Mouse (Mus musculus) intestine, embryonic 15.5 days (tissue): ENCODE measurements at regions not wholly inside any gene's neighbourhood (a gene's known extent, or its start where the extent isn't known, plus 50 kb on each side); places are given as distances from the start of the nearest gene placed in this dataset.
A peak's percentile ranks its signal among the peaks of the same experiment; 100 is the strongest.

Experiments
- ATAC-seq: fragments of 200-750 bp; cut with Nextera tagmentation; 2 replicates; pipeline ENCODE4 v1.8.0; 2017; ENCODE audit warnings: moderate TSS enrichment, moderate library complexity
- H3K27ac ChIP-seq: fragments of 300-500 bp; sonication (generic); 2 replicates; pipeline ENCODE4 v1.5.1; 2015; ENCODE audit warnings: mild to moderate bottlenecking, inconsistent platforms
- H3K27me3 ChIP-seq: fragments of 300-500 bp; sonication (generic); replicated peaks from 2 replicates; pipeline ENCODE4 v1.6.1; 2015; ENCODE audit warnings: inconsistent platforms
- H3K36me3 ChIP-seq: fragments of 300-500 bp; sonication (generic); 2 replicates; pipeline ENCODE4 v1.6.1; 2015; ENCODE audit warnings: inconsistent platforms
- H3K4me1 ChIP-seq: fragments of 300-500 bp; sonication (generic); replicated peaks from 2 replicates; pipeline ENCODE4 v1.6.1; 2015; ENCODE audit warnings: inconsistent platforms
- H3K4me2 ChIP-seq: fragments of 300-500 bp; sonication (generic); replicated peaks from 2 replicates; pipeline ENCODE4 v1.6.1; 2015; ENCODE audit warnings: mild to moderate bottlenecking, inconsistent platforms
- H3K4me3 ChIP-seq: fragments of 300-500 bp; sonication (generic); replicated peaks from 2 replicates; pipeline ENCODE4 v1.5.1; 2015; ENCODE audit warnings: inconsistent platforms
- H3K9ac ChIP-seq: fragments of 300-500 bp; sonication (generic); 2 replicates; pipeline ENCODE4 v1.6.1; 2015; ENCODE audit warnings: inconsistent platforms
- H3K9me3 ChIP-seq: fragments of 300-500 bp; sonication (generic); 2 replicates; pipeline ENCODE4 v1.6.1; 2016; ENCODE audit warnings: inconsistent platforms
- WGBS: fragments of 180-500 bp; shearing (Covaris S2); methylation state at CpG from one replicate; pipeline ENCODE4 v1.1.7; 2015; 5-methylcytosine and 5-hydroxymethylcytosine counted together

DNA sequence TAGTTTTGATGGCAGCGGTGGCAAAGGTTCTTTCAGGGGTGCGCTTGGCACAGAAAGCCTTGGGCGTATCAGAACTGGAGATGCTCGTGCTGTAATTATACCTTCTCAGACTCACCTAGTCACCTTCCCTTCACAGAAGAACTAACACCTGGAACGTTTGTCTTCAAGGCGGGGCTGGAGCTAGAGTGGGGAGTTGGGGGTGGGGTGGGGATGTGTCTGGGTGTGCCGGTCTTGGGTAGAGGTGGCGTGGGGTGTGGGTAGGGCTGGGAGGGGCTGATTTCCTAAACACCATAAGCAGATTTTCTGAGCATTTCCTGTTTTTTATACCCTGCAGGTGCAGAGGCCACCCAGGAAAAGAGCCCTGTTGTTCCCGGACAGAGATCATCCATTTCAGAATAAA lies 274.5 kb upstream of the Auts2 start:
- Histone ChIP-seq H3K4me1 (no peaks in the 10 kb centered on the region), H3K27me3 (no peaks in the 10 kb centered on the region), H3K9ac (no peak overlapping the region), H3K4me2 (no peak overlapping the region), H3K9me3 (no peaks in the 10 kb centered on the region), H3K36me3 (no peaks in the 10 kb centered on the region), H3K27ac (no peak overlapping the region), H3K4me3 (no peak overlapping the region)
- ATAC-seq: no peak
- 73% methylated on average over 9 of the region's 9 CpGs for WGBS

DNA sequence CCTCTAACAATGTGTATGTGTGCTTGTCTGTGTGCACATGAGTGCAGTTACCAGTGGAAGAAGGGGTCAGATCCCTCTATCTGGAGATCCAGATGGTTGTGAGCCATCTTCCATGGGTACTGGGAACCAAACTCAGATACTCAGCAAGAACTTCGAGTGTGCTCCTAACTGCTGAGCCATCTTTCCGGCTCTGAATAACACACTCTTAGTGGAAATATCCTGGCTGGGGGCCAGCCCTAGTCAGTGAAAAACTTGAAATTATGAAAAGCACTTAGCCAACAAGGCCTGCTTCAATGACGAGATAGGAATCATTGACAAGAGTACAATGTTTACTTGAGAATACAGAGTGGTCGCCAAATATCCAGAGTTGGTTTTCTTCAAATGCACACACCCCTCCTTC lies 266.0 kb upstream of the Auts2 start:
- H3K9me3 ChIP-seq: no peaks in the 10 kb centered on the region
- no peaks in the 10 kb centered on the region for H3K4me1 ChIP-seq
- H3K4me3 ChIP-seq: no peak overlapping the region
- ATAC-seq: no peak
- no peak overlapping the region for H3K27ac ChIP-seq
- WGBS: 42% methylated on average over 4 of the region's 4 CpGs
- no peaks in the 10 kb centered on the region for H3K36me3 ChIP-seq
- H3K4me2 ChIP-seq: no peak overlapping the region
- no peaks in the 10 kb centered on the region for H3K27me3 ChIP-seq
- H3K9ac ChIP-seq: no peak overlapping the region

DNA sequence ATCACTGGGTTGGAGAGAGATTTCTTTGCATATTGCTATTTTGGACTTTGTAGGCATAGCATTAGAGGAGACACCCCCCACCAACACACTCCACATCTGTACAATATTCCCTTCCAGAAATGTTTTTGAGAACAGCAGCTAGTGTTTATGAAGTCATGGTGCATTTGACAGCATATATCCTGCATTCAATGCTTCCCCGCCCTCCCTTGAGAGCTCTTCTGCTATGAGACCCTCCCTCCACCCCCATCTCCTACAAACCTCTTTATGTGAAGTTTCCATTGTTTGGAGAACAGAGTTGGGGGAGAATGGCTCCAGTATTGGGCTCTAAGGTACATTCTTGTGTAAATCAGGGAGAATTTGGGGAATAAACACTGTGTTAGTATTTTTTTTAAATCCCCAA lies 252.9 kb upstream of the Auts2 start:
- no peak overlapping the region for H3K27ac ChIP-seq
- WGBS: 84% methylated on average over 1 of the region's 1 CpGs
- H3K4me2 ChIP-seq: no peak overlapping the region
- H3K4me1 ChIP-seq: no peaks in the 10 kb centered on the region
- no peaks in the 10 kb centered on the region for H3K27me3 ChIP-seq
- no peaks in the 10 kb centered on the region for H3K36me3 ChIP-seq
- no peaks in the 10 kb centered on the region for H3K9me3 ChIP-seq
- no peak for ATAC-seq
- no peak overlapping the region for H3K9ac ChIP-seq
- no peak overlapping the region for H3K4me3 ChIP-seq

DNA sequence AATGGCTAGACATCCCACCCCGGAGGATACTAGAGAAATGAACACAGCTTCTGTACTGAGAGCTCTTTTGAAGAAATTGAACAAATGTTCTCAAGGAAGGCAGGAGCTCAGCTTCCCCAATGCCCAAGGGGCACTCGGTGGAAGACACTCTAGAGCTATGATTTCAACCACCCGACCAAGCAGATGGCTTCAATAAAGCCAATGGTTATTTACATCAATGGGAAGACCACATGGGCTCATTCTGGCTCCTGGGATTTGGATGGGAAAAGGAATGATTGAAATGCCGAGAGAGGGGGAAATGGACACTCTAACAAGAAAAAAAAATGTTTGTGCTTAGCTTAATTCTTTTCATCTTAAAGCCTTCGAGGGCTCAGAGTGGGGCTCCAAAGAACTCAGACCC lies 249.3 kb upstream of the Auts2 start:
- 60% methylated on average over 5 of the region's 5 CpGs for WGBS
- no peaks in the 10 kb centered on the region for H3K9me3 ChIP-seq
- H3K27me3 ChIP-seq: no peaks in the 10 kb centered on the region
- no peak overlapping the region for H3K27ac ChIP-seq
- H3K36me3 ChIP-seq: no peaks in the 10 kb centered on the region
- H3K4me2 ChIP-seq: no peak overlapping the region
- no peak for ATAC-seq
- H3K4me3 ChIP-seq: no peak overlapping the region
- H3K9ac ChIP-seq: no peak overlapping the region
- H3K4me1 ChIP-seq: no peaks in the 10 kb centered on the region

DNA sequence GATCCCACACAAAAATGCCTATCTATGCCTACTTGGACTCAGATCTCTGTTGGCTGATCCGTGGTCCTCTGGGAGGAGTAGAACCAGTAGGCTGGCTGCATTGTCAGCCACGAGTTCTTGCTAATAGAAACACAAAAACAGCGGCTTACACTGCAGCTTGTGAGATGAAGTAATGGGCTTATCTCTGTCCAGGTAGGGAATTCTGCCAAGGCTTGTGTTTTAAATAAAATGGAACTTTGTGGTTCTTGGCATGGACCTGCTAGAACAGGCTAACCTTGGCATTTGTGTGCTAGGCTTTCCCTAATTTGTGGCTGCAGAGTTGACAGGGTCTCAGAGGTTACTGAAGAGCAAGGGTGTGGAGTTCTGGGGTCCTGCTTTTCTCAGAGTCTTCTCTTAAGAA lies 242.1 kb upstream of the Auts2 start:
- no peaks in the 10 kb centered on the region for H3K9me3 ChIP-seq
- H3K4me3 ChIP-seq: no peak overlapping the region
- ATAC-seq: no peak
- no peak overlapping the region for H3K4me2 ChIP-seq
- H3K4me1 ChIP-seq: no peaks in the 10 kb centered on the region
- no peak overlapping the region for H3K9ac ChIP-seq
- no peak overlapping the region for H3K27ac ChIP-seq
- no peaks in the 10 kb centered on the region for H3K27me3 ChIP-seq
- WGBS: 59% methylated on average over 3 of the region's 3 CpGs
- no peaks in the 10 kb centered on the region for H3K36me3 ChIP-seq

DNA sequence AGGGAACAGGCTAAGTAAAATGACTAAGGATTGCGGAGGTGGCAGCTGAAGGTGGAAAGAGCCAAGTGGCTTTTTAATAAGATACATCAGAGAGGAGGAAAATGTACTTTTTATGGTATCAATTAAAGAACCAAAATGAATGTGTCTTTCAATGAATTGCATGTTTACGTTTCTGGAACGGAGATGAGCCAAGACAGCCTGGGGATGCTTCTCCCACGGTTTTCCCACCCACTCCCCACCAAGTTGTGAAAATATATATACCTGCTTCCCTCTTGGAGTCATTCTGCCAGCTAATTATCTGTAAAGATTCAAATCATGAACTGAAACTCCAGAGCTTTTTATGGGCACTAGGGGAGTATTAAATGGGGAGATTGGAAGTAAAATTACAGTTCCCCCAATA lies 241.6 kb upstream of the Auts2 start:
- no peak for ATAC-seq
- Histone ChIP-seq H3K27ac (no peak overlapping the region), H3K27me3 (no peaks in the 10 kb centered on the region), H3K4me1 (no peaks in the 10 kb centered on the region), H3K4me2 (no peak overlapping the region), H3K9ac (no peak overlapping the region), H3K4me3 (no peak overlapping the region), H3K9me3 (no peaks in the 10 kb centered on the region), H3K36me3 (no peaks in the 10 kb centered on the region)
- 67% methylated on average over 4 of the region's 4 CpGs for WGBS

DNA sequence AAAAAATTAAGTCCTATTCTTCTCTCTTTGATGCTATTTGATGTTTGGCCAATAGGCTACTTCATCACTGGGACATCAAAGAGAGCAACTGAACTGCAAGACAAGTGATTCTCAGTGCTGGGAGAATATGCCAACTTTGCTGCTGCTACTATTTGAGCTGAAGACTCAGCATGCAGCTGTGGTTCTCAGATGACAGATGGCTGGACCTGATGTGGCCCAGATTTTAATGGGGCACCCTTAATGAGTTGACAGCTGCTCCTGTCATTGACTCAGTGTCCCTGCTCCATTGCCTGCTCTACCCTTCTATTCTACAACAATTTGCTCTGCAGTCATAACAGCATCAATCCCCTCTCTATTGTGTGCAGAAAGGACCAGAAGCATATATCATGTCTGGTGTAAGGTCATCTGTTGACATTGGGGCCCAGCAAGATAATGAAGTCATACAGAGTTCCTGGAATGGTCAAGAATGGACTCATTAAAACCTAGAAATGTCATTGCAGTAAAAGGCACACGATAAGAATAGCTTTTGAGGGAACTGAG lies 231.1 kb upstream of the Auts2 start:
- no peaks in the 10 kb centered on the region for H3K27me3 ChIP-seq
- no peak for ATAC-seq
- no peaks in the 10 kb centered on the region for H3K9me3 ChIP-seq
- H3K4me2 ChIP-seq: no peak overlapping the region
- H3K9ac ChIP-seq: no peak overlapping the region
- H3K4me1 ChIP-seq: no peaks in the 10 kb centered on the region
- H3K4me3 ChIP-seq: no peak overlapping the region
- 59% methylated on average over 1 of the region's 1 CpGs for WGBS
- no peaks in the 10 kb centered on the region for H3K36me3 ChIP-seq
- H3K27ac ChIP-seq: no peak overlapping the region

DNA sequence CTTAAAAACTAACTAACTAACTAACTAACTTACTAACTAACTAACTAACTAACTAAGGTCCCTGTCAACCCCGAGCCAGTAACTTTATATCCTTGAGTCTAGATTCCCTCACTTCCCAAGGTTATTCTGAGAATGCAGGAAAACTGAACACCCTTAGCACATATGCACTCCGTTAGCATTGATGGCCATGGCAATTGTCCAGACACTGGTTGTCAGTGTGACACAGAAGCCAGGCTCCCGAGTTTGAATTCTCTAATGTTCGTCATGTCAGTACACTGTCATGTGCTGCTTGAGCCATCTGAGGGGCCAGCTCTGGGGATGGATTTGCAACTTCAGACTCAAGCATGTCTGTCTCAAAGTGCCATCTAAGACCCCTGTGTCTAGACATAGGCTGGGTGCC lies 217.3 kb upstream of the Auts2 start:
- no peak overlapping the region for H3K4me2 ChIP-seq
- 62% methylated on average over 4 of the region's 4 CpGs for WGBS
- no peak overlapping the region for H3K4me3 ChIP-seq
- H3K9me3 ChIP-seq: no peaks in the 10 kb centered on the region
- H3K9ac ChIP-seq: no peak overlapping the region
- H3K27ac ChIP-seq: no peak overlapping the region
- no peaks in the 10 kb centered on the region for H3K4me1 ChIP-seq
- H3K36me3 ChIP-seq: no peaks in the 10 kb centered on the region
- no peaks in the 10 kb centered on the region for H3K27me3 ChIP-seq
- no peak for ATAC-seq

DNA sequence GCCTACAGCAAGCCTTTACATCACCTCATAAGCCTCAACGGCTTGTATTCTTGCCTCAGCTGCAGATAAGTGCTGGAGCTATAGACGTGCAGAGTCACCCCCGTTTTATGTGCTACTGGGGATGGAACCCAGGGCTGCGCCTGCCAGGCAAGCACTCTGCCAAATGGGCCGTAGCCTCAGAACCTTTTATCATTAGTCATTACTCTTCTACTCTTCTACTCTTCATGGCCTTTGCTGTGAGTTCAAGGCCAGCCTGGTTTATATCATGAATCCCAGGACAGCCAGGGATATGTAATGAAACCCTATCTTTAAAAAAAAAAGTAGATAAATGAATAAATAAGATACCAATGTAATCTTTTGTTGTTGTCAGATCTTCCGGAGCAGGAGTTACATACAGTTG lies 216.6 kb upstream of the Auts2 start:
- Histone ChIP-seq H3K27me3 (no peaks in the 10 kb centered on the region), H3K9ac (no peak overlapping the region), H3K27ac (no peak overlapping the region), H3K9me3 (no peaks in the 10 kb centered on the region), H3K4me3 (no peak overlapping the region), H3K4me2 (no peak overlapping the region), H3K4me1 (no peaks in the 10 kb centered on the region), H3K36me3 (no peaks in the 10 kb centered on the region)
- WGBS: 61% methylated on average over 6 of the region's 6 CpGs
- no peak for ATAC-seq

DNA sequence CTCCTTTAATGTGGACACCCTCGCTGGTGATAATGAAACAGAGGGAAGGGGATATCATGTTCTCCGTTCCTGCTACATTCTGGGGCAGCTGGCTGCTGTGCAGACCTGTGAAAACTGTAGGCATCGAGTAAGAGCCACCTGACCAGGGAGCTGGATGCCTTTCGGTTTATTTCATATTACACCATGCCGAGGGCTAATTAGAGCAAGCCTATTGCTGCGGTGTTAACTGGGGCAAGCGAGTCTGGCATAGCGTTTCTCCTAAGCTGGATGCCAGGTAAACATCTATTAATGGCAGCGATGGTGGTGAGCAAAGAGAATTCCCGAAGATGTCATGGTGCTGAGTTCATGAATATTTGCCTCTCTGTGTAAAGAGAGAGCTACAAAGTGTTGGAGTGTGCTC lies 215.8 kb upstream of the Auts2 start:
- no peak for ATAC-seq
- WGBS: 83% methylated on average over 10 of the region's 10 CpGs

DNA sequence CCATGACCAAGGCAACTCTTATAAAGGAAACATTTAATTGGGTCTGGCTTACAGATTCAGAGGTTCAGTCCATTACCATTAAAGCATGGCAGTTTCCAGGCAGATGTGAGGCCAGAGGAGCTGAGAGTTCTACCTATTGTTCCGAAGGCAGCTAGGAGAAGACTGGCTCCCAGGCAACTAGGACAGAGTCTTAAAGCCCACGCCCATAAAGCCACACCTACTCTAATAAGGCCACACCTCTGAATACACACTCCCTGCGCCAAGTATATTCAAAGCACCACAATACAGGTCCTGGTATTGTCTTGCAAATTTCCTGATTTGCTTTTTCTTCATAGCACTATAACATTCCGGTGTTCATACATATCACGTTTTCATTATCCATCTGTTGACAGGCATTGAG lies 194.8 kb upstream of the Auts2 start:
- Histone ChIP-seq H3K9me3 (no peaks in the 10 kb centered on the region), H3K36me3 (no peaks in the 10 kb centered on the region), H3K27ac (no peak overlapping the region), H3K27me3 (no peaks in the 10 kb centered on the region), H3K4me3 (no peak overlapping the region), H3K4me1 (no peaks in the 10 kb centered on the region), H3K4me2 (no peak overlapping the region), H3K9ac (no peak overlapping the region)
- 83% methylated on average over 5 of the region's 5 CpGs for WGBS
- no peak for ATAC-seq

More for the DNA sequence above, 215.8 kb upstream of the Auts2 start:
- Histone ChIP-seq H3K4me3 (no peak overlapping the region), H3K9ac (no peak overlapping the region), H3K4me2 (no peak overlapping the region), H3K27me3 (no peaks in the 10 kb centered on the region), H3K9me3 (no peaks in the 10 kb centered on the region), H3K4me1 (no peaks in the 10 kb centered on the region), H3K27ac (no peak overlapping the region), H3K36me3 (no peaks in the 10 kb centered on the region)

DNA sequence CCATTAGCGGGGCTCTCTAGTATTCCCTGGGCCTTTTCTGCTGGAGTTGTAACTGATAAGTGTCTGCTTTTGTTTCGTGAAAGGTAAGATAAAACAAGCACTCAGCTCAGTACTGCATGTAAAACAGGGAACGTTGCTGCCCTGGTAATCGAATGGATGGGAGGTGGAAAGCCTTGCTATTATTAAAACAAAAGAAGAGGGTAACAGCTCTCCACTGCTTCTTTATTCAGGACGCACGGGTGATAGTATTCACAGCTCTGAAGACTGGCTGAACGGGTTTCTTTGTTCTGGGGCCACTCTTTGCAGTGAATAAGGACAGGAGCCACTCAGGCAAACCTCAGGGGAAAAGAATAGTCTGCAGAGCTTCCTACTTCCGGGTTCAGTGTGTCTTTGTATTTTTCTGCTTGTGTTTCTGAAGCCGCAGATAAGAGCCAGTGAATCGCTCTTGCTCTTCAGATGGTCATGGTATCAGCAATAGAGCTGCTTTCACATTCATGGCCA lies 185.6 kb upstream of the Auts2 start:
- H3K4me1 ChIP-seq: no peaks in the 10 kb centered on the region
- no peak overlapping the region for H3K9ac ChIP-seq
- no peaks in the 10 kb centered on the region for H3K27me3 ChIP-seq
- no peak overlapping the region for H3K27ac ChIP-seq
- no peak overlapping the region for H3K4me2 ChIP-seq
- H3K9me3 ChIP-seq: no peaks in the 10 kb centered on the region
- H3K4me3 ChIP-seq: no peak overlapping the region
- WGBS: 47% methylated on average over 10 of the region's 10 CpGs
- H3K36me3 ChIP-seq: no peaks in the 10 kb centered on the region
- ATAC-seq: peak; percentile 53; the same call in 1 of the 2 replicates

DNA sequence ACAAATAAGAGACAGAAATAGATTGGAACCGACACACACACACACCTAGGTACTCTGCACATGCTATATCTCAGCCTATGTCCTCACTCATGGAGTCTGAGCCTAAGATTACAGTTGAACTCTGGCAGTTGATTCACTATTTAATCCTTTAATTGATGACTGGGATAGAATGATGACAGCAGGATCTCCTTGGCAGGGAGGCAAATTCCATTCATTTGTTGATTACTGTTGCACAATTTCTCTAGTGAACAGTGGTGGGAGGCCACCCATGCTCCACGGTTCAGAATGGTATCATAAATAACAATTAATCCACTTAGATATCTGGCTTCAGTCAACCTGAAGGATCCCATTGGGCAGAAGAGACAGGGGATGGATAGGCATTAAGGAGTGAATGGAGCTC lies 181.3 kb upstream of the Auts2 start:
- Histone ChIP-seq H3K9me3 (no peaks in the 10 kb centered on the region), H3K27me3 (no peaks in the 10 kb centered on the region), H3K4me1 (no peaks in the 10 kb centered on the region), H3K9ac (no peak overlapping the region), H3K4me3 (no peak overlapping the region), H3K4me2 (no peak overlapping the region), H3K36me3 (no peaks in the 10 kb centered on the region), H3K27ac (no peak overlapping the region)
- 49% methylated on average over 2 of the region's 2 CpGs for WGBS
- ATAC-seq: no peak; the same call in 1 of the 2 replicates
